Mouse (Mus musculus): ENCODE data around the gene Lamtor4.
"Not testable (repeated sequence)": the region's sequence is repeated elsewhere in the genome, so short reads cannot be mapped to it uniquely, and the experiment has no call there.

Lamtor4 gene

DNA sequence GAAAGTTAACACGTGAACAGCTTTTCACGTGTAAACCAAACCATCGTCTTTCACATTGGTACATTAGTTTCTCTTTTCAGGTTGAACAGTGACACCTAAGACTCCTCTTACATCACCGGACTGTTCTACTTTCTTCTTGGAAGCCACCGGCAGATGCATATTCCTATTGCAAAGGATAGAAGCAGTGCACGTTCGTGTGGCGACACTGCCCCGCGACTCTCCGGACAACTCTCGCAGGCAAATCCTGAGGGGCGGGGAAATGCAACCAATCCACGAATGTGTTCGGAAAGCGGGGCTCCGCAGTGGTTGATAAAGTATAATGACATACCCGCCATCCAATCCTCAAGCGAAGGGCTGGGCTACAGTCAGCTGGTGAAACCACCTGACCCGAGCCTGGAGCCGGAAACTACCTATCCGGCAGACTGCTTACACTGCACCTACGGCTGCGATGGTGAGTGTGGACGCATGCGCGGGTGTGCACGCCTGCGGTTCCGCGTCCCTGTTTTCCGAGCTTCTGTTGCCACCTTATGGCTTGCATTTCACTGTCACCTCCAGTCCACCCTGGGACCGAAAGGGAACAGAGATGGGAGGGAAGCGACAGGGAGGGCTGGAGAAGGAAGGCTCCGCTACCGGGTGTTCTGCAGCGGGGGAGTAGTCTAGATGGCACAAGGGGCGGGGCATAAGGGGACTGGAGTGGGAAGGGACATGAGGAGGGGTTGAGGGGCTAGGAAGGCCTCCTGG lies at the start of gene Lamtor4:
Lamtor4 (plus strand) TSS at position 130 of the 741 bp plus-strand sequence.
- peak; percentile 94 for DNase-seq (ENCODE audit: low read depth, low spot score)

GRCm38 (mm10) chr5:138207253-138207652 lies 48.0 kb upstream of the Lamtor4 start:
- no peak for DNase-seq (ENCODE audit: low read depth, low spot score)

GRCm38 (mm10) chr5:138207873-138208272 lies 47.4 kb upstream of the Lamtor4 start:
- DNase-seq (ENCODE audit: low read depth, low spot score): no peak

DNA sequence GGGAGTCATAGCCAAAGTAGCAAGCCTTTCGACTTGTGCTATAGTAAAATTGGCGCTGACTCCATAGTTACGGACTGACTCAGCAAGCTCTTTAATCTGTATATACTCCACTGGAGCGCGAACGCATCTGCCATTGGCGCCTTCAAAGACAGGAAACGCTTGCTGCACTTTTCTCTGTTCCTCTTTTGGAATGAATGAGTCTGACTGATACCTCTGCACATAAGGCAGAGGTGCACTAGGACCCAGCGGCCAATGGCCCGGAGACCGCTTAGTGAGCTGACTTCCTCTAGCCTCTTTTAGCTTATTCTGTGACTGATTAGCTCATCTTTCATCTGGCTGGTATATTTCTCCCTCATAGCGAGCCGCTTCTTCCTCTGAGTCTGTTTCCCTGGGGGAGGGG lies 38.6 kb upstream of the Lamtor4 start:
- not testable (repeated sequence) for DNase-seq (ENCODE audit: low read depth, low spot score)

DNA sequence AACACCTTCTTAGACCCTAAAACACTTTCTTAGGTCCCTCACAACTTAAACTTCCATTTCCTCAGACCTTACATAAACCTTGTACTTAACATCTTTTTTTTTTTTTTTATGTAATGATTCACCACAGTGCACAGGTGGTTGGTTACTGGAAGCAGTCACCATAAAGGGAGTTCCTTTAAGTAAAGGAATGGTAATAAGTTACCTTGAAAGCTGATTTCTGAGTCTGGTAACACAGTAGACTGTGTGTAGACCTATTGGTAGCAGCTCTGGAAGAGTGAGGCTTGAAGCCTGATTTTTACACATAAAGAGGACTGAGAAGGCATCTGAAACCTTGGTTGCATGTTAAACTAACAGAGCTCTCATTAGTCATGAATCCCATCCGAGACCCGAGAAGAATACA lies 35.4 kb upstream of the Lamtor4 start:
- DNase-seq (ENCODE audit: low read depth, low spot score): no peak

DNA sequence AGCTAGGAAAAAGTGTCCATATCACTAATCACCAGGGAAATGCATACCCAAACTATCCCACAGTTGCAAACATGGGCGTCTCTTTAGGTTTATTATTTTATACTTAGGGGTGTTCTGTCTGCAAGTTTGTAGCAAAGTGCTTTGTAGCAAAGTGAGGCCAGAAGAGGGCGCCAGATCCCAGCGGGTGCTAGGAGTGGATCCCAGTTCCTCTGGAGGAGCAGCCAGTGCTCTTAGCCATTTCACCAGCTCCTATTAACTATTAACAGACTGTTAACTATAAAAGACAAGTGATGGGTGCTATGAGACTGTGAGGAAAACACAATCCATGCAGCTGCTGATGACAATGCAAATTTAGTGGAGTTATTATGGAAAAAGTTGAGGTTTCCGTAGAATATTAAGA lies 33.2 kb upstream of the Lamtor4 start:
- peak; percentile 61 for DNase-seq (ENCODE audit: low read depth, low spot score)

DNA sequence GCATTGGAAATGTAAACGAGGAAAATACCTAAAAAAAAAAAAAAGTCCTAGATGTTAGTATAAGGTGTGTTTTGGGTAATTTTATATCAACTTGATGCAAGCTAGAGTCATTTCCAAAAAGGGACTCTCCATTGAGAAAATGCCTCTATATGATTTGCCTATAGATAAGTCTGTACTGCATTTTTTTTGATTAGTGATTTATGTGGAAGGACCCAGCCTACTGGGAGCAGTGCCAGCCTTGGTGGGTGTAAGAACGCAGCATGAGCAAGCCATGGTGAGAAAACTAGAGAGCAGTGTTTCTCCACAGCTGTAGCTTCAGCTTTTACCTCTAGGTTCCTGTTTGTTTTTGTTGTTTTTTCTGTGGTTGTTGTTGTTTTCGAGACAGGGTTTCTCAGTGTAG lies 32.0 kb upstream of the Lamtor4 start:
- no peak for DNase-seq (ENCODE audit: low read depth, low spot score)

GRCm38 (mm10) chr5:138225700-138226099 lies 29.6 kb upstream of the Lamtor4 start, which contains the start of gene Nxpe5:
Nxpe5 (plus strand) TSS chr5:138225898.
- DNase-seq (ENCODE audit: low read depth, low spot score): no peak

DNA sequence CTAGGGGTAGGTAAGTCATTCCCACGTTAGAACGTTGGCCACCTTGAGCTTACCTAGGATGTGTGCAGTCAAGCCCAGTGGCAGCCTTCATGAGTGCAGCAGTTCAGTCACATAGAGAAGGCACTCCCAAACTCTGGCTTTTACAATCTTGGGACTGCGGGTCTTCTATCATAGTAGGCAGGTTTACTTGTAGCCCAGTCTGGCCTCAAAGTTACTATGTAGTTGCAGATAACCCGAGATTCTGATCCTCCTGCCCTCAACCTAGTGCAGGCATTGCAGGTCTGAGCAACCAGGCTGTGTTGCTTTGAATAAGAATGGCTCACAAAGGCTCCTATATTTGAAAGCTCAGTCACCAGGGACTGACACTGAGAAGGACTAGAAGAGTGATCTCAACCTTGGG lies 28.8 kb upstream of the Lamtor4 start:
- no peak for DNase-seq (ENCODE audit: low read depth, low spot score)

GRCm38 (mm10) chr5:138227367-138227766 lies 27.9 kb upstream of the Lamtor4 start:
- no peak for DNase-seq (ENCODE audit: low read depth, low spot score)

DNA sequence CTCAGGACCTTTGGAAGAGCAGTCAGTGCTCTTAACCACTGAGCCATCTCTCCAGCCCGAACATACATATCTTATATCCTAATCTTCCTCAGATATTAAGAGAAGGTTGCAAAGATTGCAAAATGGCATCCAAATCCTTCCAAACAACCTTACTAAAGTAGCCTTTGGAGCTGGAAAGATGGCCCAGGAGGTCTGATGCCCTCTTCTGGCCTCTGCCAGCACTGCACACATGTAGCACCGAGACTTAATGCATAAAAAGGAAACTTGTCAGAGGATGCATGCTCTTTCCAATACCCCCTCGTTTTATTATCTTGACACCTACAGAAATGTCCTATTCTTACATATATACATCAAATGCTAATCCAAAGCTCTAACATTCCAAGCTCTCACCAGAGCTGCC lies 27.3 kb upstream of the Lamtor4 start:
- DNase-seq (ENCODE audit: low read depth, low spot score): no peak

DNA sequence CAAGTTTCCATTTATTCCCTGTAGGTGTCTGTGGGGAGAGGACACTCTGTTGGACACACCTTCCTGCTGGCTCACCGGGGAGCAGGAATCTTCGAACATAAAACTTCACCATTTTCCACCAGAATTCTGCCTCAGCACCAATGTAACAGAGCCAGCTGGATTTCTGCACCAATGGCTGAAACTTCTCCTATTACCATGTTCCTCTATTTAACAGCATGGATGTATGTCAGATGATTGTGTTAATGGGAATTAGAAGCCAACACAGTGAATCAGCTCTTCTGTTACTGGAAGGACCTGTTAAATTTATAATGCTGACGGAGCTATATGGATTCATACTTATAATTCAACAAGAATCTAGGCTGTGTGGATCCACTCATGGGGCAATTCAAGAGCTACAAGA lies 25.8 kb upstream of the Lamtor4 start:
- no peak for DNase-seq (ENCODE audit: low read depth, low spot score)

GRCm38 (mm10) chr5:138233778-138234177 lies 21.5 kb upstream of the Lamtor4 start:
- DNase-seq (ENCODE audit: low read depth, low spot score): no peak

DNA sequence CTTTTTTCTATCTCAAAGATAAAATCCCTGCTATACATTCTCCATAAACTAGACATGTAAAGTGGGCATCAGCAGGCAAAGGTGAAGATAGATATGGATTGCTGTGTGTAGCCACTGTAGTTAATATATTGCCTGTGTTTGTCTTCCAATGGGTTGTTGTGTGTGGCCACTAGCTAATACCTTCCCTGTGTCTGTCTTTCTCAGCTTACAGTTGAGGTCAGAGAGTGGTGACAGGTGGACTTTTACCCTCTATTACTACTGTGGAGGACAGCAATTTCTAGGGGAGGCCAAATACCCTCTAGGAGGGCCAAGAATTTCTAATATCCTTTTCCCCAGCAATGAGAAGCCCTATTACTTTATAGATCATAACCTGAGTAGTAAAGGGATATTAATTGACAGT lies 21.1 kb upstream of the Lamtor4 start:
- DNase-seq (ENCODE audit: low read depth, low spot score): no peak

DNA sequence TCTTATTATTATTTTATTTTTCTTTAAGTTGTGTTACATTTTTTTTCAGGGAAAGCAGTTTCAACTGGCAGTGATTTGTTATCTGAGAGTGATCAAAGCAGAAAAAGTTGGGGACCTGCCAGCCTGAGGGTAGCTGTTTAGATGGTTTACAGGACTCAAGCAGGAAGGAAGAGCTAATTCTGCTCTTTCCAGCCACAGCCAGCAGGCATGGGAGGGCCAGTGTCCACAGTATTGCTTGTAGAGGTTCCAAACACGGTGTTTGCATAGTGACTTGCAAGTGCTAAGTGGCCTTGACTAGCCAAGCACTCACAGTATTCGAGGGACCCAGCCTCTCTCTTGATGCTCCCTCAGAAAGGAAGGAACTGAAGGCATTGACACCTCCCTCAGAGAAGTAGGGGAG lies 13.8 kb upstream of the Lamtor4 start:
- DNase-seq (ENCODE audit: low read depth, low spot score): no peak

- DNase-seq (ENCODE audit: low read depth, low spot score): no peak
Measured at GRCm38 (mm10) chr5:138251144-138251543, 4.1 kb upstream of the Lamtor4 start.

DNA sequence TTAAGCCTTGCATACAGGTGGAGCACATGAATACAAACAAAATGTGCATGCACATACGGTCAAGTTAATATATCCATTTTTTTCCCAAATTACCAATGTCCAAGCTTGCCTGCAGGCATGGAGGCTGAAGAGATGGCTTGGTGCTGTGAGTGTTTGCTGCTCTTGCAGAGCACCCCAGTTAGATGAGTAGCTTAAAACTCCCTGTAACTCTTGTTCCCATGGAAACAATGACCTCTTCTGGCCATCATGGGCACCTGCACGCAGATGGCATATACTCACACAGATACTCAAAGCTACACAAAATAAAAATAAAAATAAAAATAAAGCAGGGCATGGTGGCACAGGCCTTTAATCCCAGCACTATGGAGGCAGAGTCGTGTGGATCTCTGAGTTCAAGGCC lies 2.2 kb upstream of the Lamtor4 start:
- DNase-seq (ENCODE audit: low read depth, low spot score): no peak

DNA sequence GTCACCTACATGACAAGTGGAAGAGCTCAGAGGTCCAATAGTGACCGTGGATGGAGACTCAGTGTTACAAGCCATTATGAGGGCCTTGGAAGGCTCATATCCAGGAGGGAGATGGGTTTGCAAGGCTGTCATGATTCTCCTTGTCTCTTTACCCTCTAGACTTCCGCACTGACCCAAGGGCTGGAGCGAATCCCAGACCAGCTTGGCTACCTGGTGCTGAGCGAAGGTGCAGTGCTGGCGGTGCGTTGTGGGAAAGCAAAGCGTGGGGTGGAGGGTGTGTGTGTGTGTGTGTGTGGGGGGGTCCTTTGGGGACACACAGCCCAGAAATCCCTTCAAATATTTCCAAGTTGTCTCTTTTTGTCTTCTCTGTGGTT lies 799 bp downstream of the Lamtor4 start:
- no peak for DNase-seq (ENCODE audit: low read depth, low spot score)

DNA sequence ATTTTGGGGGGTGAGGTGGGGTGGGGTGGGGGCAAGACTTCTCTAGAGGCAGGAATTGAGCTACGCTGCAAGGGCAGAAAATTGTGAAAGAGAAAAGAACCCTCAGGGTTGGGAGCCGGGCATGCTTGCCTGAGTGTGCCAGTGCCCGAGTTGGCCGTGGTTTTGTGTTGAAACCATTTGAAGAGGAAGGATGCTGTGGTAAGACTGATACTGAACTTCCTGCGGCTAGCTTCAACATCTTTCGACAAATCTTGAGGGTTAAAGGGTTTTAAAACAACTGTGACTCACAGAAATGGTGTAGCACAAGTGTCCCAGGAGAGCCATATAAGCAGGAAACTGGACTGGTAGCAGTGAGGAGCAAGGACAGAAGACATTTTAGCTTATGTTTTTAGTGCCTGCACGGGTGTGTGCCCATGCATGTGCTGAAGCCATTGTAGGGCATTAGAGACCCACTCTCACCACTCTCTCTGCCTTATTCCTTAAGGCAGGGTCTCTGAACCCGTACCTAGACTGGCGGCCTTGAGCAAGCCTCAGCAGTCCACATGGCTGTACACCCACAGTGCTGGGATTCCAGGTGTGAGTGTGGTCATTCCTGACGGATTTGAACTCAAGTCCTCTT lies 1.8 kb downstream of the Lamtor4 start:
- DNase-seq (ENCODE audit: low read depth, low spot score): no peak

GRCm38 (mm10) chr5:138257585-138257978 lies 2.3 kb downstream of the Lamtor4 start:
- DNase-seq (ENCODE audit: low read depth, low spot score): no peak

- no peak for DNase-seq (ENCODE audit: low read depth, low spot score)
Measured at GRCm38 (mm10) chr5:138258078-138258477, 2.8 kb downstream of the Lamtor4 start.

GRCm38 (mm10) chr5:138258542-138258941 lies 3.3 kb downstream of the Lamtor4 start:
- DNase-seq (ENCODE audit: low read depth, low spot score): no peak

DNA sequence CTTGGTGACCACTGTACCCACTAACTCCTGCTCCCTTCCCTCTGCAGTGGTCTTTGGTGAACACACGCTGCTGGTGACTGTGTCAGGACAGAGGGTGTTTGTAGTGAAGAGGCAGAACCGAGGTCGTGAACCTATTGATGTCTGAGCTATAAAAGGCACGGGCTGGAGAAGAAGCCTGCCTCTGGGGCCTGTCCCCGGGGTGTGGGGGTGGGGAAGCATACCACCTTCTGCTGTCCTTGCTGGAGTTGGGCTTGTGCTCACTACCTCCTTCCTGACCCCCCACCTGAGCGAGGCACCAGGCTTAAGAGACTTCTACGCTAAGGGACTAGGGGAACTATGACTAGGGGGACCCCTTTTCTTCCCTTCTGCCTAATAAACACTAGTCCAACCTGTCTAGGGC lies 3.7 kb downstream of the Lamtor4 start:
- no peak for DNase-seq (ENCODE audit: low read depth, low spot score)
